Mouse (Mus musculus): ENCODE measurements around the gene Arhgap42.

The Arhgap42 gene

GRCm38 (mm10) chr9:9211411-9212087 is 27.4 kb downstream of the Arhgap42 start:
- in situ Hi-C loops (cut with MboI; ENCODE audit: low sequenced_read_pairs): no loop called here

GRCm38 (mm10) chr9:9210464-9210863 is 28.4 kb downstream of the Arhgap42 start:
- in situ Hi-C loops (cut with MboI; ENCODE audit: low sequenced_read_pairs): no loop called here

DNA sequence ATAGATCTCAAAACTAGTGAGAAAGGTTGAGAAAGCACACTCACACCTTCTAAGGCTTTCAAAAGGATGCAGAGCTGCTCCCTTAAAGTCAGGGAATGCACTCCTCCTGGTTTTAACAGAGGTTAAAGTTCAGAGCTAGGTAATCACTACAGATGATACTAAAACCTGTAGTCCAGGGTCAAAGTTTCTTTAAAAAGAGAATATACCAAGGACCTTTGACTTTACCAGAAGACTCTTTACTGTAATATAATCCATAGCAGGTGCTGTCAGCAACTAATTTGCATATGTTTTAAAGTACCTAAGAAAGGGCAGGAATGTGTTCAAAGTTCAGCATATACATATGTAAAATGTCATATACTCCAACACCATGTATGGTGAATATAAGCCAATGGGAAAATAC is 30.7 kb downstream of the Arhgap42 start:
- in situ Hi-C loops (cut with MboI; ENCODE audit: low sequenced_read_pairs): no loop called here

- in situ Hi-C loops (cut with MboI; ENCODE audit: low sequenced_read_pairs): no loop called here
Observed at GRCm38 (mm10) chr9:9207251-9207650, 31.6 kb downstream of the Arhgap42 start.

GRCm38 (mm10) chr9:9200827-9201388 is 38.0 kb downstream of the Arhgap42 start:
- in situ Hi-C loops (cut with MboI; ENCODE audit: low sequenced_read_pairs): no loop called here

DNA sequence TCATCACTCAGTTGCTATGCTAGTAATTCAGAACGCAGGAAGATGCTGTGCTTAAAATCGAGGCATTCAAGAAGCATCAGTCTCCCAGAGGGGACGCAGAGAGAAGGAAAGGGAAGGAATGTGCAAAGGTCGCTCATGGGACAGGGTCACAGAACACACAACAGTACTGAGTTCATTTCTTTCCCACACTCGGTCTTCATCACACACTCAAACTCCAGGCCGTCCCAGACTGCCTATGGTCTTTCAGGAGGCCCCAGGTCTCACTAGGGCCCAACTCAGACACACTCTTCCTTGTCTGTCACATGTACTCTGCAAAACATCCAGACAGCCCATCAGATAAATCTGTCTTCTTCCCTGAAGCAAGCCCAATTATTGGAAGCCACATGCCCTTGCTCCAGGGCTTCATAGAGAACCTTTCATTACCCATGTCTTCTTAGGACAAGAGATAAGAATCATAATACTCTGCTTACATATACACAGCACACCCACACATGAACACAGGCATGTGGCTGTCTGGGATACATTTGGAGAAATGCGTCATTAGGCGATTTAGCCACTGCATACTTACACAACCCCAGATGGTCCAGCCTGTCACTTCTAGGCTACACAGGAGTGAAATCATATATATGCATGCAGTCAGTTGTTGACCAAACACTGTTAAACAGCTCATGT is 39.6 kb downstream of the Arhgap42 start:
- in situ Hi-C loops (cut with MboI; ENCODE audit: low sequenced_read_pairs): no loop called here

DNA sequence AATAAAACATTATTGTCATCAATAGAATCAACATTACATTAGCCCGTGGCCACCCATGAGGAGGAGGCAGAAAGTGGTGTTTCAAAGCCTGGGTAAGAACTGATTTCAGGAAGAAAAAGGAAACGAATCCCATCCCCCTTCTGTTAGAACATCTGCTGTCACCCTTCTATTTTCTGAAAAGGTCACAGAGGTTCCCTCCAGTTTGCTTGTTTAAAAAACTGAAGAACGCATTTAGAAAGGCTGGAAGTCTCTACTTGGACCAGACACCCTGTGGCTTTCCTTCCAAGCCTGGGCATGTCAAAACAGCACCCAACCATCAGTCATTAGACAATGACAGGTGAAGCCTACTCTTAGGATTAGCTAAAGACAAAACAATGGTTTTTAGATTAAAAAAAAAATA is 40.3 kb downstream of the Arhgap42 start:
- in situ Hi-C loops (cut with MboI; ENCODE audit: low sequenced_read_pairs): no loop called here

GRCm38 (mm10) chr9:9196046-9196445 is 42.9 kb downstream of the Arhgap42 start:
- in situ Hi-C loops (cut with MboI; ENCODE audit: low sequenced_read_pairs): no loop called here

- in situ Hi-C loops (cut with MboI; ENCODE audit: low sequenced_read_pairs): no loop called here
Observed at GRCm38 (mm10) chr9:9194496-9194895, 44.4 kb downstream of the Arhgap42 start.

DNA sequence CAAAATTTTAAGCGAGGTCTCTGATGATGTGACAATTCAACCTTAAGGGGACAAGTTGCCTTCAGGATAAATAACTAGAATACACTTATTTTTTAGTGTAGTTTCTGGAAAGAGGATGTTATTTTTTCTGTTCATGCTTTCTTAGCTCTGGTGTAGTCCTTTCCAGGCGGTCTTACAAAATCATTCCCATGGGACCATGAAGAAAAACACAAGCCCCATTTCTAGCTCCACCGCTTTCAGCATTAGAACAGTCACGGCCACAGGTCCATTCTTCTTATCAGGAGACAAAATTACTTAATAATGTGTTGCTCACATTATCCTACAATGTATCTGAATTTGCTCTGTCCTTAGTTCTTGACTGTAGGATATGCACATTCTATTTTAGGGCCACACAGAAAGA is 46.2 kb downstream of the Arhgap42 start:
- in situ Hi-C loops (cut with MboI; ENCODE audit: low sequenced_read_pairs): no loop called here

DNA sequence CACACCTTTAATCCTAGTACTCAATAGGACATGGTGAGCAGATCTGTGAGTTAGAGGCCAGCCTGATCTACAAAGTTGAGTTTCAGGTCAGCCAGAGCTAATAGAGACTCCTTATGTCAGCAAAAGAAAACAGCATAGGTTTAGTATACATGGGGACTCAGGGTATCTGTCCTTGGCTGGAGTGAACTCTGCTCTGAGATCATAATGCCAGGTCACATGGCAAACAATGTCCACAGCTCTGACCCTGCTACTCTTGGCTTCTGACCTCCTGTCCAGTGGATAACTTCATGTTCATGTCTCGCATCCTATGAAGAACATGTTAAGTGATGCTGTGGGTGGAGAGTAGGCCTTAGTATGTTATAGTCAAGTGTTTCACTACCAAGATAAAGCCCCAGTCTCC is 48.1 kb downstream of the Arhgap42 start:
- in situ Hi-C loops (cut with MboI; ENCODE audit: low sequenced_read_pairs): no loop called here

DNA sequence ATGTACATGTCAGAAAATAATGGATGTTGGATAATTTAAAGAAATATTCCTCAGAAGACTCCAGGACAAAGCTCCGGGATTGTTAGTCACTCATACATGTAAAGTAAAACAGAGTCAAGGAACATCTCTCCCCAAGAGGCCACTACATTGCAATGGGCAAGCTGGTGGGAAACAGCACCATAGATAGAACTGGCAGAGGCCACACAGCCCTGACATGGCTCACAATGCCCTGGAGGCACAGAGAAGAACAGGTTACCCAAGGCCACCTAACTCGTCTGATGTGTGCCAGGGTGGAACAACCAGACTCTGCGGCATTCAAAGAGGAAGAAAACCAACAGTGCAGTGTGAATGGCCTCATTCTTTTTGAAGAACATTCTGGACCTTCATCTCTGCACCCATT is 50.7 kb downstream of the Arhgap42 start:
- in situ Hi-C loops (cut with MboI; ENCODE audit: low sequenced_read_pairs): no loop called here

GRCm38 (mm10) chr9:9177745-9178144 is 61.2 kb downstream of the Arhgap42 start:
- in situ Hi-C loops (cut with MboI; ENCODE audit: low sequenced_read_pairs): no loop called here

GRCm38 (mm10) chr9:9174924-9175323 is 64.0 kb downstream of the Arhgap42 start:
- in situ Hi-C loops (cut with MboI; ENCODE audit: low sequenced_read_pairs): no loop called here

GRCm38 (mm10) chr9:9174206-9174605 is 64.7 kb downstream of the Arhgap42 start:
- in situ Hi-C loops (cut with MboI; ENCODE audit: low sequenced_read_pairs): no loop called here

GRCm38 (mm10) chr9:9173091-9173490 is 65.8 kb downstream of the Arhgap42 start:
- in situ Hi-C loops (cut with MboI; ENCODE audit: low sequenced_read_pairs): no loop called here

DNA sequence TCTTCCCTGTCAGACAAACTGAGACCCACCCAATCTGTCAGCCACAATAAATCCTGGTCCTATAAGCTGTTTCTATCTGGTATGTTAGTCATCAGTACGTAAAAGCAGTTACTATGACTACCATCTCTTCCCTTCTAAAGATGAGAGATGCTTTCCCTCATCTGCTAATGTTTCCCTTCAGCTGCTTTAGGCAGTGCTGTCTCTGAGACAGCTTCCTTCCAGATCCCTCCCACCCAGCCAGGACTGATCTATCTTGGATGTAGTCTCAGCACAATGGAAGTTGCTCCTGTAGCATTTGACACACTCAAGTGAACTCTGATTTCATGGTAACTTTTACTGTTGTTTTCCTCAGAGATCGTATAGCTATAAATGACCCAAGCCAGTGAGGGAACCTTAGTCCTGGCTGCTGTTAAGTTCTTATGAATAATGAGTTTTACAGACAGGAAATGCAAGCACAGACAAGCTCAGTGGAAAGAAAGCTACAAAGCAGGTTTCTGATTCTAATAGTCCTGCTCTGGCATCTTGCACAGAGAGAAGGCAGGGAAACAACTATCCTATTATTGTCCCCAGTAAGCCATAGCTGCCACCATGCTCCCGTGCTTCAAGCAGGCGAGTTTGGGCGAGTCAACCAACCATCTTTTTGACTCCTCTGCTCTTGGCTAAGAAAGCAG is 67.6 kb downstream of the Arhgap42 start:
- in situ Hi-C loops (cut with MboI; ENCODE audit: low sequenced_read_pairs): no loop called here

GRCm38 (mm10) chr9:9165641-9166063 is 73.2 kb downstream of the Arhgap42 start:
- in situ Hi-C loops (cut with MboI; ENCODE audit: low sequenced_read_pairs): no loop called here

GRCm38 (mm10) chr9:9160736-9161135 is 78.2 kb downstream of the Arhgap42 start:
- in situ Hi-C loops (cut with MboI; ENCODE audit: low sequenced_read_pairs): no loop called here

- in situ Hi-C loops (cut with MboI; ENCODE audit: low sequenced_read_pairs): no loop called here
Observed at GRCm38 (mm10) chr9:9158241-9158640, 80.7 kb downstream of the Arhgap42 start.

GRCm38 (mm10) chr9:9157425-9157824 is 81.5 kb downstream of the Arhgap42 start:
- in situ Hi-C loops (cut with MboI; ENCODE audit: low sequenced_read_pairs): no loop called here

- in situ Hi-C loops (cut with MboI; ENCODE audit: low sequenced_read_pairs): no loop called here
Observed at GRCm38 (mm10) chr9:9154636-9155035, 84.3 kb downstream of the Arhgap42 start.
